Mouse (Mus musculus): Measurements from ENCODE around the gene Hsf5.

Hsf5 gene

DNA sequence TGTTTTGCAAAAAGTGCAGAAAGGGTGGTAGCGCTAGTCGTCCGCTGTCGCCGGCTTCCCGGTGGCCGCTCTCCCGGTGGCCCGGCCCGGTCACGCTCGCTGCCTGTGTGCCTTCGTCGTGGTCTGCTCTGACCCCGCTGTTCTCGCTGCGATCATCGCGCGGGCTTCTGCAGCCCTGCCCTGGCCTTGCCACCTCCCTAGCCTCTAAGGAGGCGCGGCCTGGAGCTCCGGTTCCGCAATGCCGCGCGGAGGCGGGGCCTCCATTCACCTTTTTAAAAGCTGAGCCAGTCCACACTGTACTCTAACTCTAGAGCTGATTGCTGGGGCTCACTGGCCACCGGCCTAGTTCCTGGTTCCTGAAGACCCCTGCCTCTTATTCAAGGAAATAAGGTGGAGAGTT, 22.2 kb downstream of the Hsf5 start:
- DNase-seq (ENCODE audit: low read depth, low spot score): peak; percentile 29

- no peak for DNase-seq (ENCODE audit: low read depth, low spot score)
These were observed 25.9 kb downstream of the Hsf5 start for GRCm38 (mm10) chr11:87642865-87643264.

DNA sequence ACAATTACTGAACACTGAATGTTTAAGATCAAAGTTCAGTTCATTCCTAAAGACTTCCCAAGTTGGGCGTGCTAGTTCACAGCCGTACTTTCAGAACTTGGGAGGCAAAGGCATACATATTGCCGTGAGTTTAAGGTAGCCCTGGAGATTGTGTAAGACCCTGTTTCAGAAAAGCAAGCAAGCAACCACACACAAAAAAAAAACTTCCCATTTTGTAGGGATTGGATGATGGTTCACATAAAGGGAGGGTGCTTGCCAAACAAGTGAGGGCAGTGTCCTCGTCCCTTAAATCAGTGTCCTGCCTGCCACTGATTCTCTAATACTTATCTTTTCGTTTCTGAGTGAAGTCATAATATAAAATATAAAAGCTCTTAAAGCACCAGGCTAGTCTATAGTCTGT, 37.7 kb downstream of the Hsf5 start:
- DNase-seq (ENCODE audit: low read depth, low spot score): no peak

DNA sequence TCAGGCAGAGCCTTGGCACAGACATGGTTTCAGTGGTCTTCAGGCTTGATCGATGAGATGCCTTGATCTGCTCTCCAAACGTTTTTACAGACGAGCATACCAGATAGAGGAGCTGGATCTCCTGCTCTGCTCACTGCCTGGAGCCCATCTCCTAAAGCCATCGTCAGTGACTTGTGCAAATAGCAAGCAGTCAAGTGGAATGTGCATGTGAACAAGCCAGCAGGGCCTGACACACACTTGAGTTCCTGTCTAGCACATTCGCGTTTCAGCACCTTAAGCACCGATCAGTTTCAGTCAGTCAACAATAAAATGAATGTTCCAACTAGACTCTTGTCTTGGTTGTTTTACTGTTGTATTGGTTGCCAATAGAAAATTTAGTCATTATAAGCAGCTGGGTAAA, 42.3 kb downstream of the Hsf5 start:
- no peak for DNase-seq (ENCODE audit: low read depth, low spot score)

GRCm38 (mm10) chr11:87662407-87662806, 45.4 kb downstream of the Hsf5 start, which contains the start of gene Rnf43:
Gene Rnf43 (plus strand): TSS chr11:87662722.
- DNase-seq (ENCODE audit: low read depth, low spot score): peak; percentile 69

DNA sequence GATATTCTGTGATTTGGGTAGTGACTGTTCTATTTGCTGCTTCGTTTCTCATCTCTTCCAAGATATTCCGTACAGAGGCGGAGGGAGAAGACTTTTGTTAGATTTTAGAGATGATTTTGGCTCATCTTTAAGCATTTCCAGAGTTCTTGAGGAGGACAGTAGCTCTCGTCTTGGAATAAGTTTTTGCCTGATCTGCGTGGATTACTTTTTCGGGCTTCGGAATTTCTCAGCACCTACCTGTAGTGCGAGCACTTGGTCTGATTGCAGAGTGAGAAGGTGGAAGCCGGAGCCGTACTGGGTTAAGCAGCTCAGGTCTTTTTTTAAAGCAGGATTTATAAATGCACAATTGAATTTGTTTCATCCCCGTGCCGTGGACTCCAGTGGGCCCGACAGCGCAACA, 45.9 kb downstream of the Hsf5 start:
- DNase-seq (ENCODE audit: low read depth, low spot score): no peak

DNA sequence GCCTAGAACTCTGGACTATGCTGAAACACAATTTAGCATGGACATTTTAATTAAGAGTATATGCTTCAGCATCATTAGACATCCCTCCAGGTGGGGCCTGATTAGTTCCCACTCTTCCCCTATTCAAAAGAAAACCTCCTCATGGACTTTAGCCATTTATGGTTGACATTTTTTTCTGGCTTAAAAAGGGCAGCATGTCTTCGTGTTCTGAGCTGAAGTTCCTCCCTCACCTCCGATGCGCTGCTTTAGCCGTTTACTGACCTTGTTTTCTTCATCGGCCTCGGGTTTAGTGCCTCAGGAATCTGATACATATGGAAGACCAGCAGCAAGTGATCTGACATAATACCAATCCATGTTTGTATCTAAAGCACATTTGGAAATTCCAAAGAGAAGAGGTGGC, 47.0 kb downstream of the Hsf5 start:
- no peak for DNase-seq (ENCODE audit: low read depth, low spot score)

- no peak for DNase-seq (ENCODE audit: low read depth, low spot score)
These were observed 47.6 kb downstream of the Hsf5 start for GRCm38 (mm10) chr11:87664521-87664920.

DNA sequence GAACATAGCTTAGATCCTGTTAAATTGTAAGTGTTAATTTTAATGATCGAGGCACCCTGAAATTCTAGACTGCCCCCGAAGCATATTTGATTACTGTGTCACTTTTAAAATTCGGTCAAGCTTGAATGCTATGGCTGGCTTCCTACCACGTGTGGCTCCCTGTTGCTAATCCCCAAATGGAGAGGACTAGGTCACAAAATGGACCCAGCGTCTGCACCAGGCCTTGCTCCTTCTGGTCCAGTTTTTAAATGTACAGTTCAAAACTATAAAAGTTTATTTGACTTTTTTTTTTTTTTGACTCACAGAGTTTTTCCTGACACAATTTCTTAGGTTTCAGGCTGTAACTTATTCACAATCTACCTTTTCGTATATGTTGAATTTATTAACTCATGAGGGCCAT, 48.3 kb downstream of the Hsf5 start:
- DNase-seq (ENCODE audit: low read depth, low spot score): no peak

DNA sequence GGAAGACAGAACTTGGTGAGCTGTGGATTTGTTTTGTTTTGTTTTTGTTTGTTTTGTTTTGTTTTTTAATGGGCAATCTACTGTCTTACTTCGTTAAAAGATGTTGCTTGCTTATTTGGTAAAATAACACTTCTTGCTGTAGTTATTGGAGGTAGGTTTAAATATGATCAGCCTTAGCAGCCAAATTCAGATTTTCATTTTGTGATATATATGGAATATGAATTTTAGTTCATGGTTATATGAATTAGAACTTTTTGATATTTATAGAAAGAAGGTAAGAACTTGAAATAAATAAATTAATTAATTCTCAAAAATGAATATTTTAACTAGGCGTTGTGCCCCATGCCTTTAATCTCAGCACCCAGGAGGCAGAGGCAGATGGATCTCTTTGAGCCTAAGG, 48.7 kb downstream of the Hsf5 start:
- DNase-seq (ENCODE audit: low read depth, low spot score): no peak

GRCm38 (mm10) chr11:87666256-87667035, 49.5 kb downstream of the Hsf5 start:
- no peak for DNase-seq (ENCODE audit: low read depth, low spot score)

DNA sequence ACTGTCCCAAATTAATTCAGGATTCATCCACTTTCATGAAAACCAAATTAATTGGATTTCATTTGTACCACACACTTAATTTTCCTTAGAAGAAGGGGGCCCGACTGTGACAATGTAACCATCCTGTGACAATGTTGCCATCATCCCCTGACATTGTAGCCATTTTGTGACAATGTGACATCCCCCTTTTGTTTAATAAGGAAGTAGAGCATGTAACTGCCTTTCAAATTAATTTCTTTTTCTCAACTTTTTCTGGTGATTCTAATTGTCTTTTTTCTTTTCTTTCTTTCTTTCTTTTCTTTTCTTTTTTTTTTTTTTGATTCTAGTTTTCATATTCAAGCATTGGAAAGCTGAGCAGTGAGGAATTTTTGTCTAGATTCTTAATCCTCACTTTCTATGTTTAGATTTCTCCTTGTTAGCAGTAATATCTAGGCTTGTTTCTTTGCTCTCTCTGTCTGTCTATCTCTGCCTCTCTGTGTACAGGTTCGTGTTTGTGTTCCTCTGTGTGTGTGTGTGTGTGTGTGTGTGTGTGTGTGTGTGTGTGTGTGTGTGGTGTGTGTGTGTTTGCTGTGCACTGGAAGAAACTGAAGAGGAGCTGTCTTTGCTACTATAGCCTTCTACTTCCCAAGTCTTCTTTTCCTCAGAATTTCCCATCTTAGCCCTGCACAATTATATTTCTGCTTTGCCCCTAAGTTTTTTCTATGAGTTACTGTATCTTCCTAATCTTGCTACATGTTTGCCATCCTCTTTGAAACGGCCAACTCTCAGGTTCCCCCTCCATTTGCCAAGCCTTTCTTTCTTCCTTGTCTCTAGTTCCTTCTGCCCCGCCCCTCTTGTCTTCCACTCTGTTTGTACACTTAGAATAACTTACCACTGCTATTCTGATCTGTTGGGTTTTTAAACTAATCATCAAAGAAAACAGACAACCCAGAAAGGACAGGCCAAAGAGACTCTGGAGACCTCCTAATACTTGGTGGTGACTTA, 50.4 kb downstream of the Hsf5 start:
- DNase-seq (ENCODE audit: low read depth, low spot score): no peak

DNA sequence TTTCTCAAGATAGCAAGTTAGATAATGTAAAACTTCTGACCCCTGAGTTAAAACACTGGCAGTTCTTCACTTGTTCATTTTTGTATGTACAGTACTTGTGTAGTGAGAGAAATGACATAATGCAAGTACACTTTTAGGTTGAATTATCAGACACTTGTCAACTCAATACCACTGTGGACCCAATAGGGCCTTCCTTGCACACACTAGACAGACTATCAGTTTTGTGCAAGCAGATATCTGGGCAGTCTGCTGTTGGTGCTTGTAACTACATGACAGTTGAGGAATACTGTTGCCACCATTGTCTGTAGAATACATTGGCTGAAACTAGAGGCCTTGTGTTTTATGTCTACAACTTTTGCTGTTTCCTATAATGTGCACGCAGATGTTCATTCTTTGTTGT, 56.3 kb downstream of the Hsf5 start:
- DNase-seq (ENCODE audit: low read depth, low spot score): no peak

DNA sequence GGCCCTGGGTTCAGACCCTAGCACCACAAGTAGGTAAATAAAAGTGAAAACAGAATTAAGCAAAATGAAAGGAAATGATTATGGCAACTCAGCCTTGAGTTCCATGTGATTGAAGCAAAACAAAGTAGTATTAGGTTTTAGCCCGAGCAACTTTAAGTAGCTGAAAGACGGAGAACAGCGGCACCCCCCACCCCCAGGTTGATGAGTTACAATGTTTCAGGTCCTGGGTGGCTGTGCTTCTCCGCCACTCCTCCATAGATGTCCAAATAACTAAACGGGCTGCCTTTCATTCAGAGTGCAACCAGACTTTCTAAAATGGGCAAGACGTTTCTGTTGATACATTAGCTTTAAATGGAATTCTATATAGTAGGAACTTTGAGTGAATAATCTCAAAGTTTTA, 58.6 kb downstream of the Hsf5 start:
- no peak for DNase-seq (ENCODE audit: low read depth, low spot score)

GRCm38 (mm10) chr11:87677756-87678155, 60.8 kb downstream of the Hsf5 start:
- no peak for DNase-seq (ENCODE audit: low read depth, low spot score)

DNA sequence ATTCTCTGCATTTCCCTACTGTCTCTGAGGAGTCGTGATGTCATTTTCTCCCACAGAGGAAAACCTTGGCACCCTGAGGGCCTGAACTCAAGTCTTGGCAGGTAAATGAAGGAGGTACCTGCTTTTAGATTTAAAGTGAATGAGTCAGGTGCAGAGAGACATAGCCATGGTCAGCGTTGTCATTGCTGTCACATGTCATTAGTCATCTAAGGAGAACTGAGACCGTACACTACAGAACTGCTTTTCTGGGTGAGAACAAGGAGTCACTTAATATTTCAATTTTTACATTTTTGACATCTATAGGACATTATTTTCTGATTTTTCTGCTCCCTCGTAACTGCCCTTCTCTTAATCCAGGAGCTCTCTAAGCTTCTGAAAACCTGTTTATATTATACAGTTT, 61.6 kb downstream of the Hsf5 start:
- no peak for DNase-seq (ENCODE audit: low read depth, low spot score)

DNA sequence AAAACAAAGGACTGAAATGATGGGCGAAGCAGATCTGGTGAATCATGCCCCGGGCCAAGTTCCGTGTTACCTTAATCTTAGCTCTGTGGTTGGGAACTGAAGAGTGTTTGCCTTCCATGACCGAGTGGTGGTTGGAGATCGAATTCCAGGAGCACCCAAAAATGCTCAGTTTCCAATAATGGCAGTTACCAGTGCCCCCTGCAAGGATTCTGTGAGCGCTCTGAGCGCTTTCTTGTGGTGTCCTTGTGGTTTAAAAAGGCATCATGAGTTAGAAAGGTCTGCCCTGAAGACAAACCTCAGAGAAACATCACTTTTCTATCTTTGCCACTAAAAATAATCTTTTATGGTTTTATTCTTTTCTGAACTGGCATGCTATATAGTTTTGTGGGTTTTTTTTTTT, 62.0 kb downstream of the Hsf5 start:
- DNase-seq (ENCODE audit: low read depth, low spot score): no peak

DNA sequence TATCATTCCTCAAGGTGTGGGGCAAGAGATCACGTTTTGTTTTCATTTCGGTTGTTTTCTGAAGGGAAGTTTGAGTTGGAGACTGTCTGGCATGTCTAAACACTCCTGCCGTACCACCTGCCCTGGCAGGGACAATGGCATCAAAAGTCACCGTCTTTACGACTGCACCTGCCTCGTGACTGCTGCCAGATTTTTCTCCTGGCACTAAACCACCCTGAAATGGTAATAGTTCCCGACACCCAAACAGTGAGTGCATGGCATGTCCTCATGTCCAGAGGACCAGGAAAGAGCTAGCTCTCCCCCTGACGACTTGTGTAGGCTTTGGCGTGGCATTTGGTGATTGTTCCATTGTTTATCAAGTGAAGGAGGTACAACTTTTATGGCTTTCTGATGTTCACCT, 63.8 kb downstream of the Hsf5 start:
- DNase-seq (ENCODE audit: low read depth, low spot score): no peak

DNA sequence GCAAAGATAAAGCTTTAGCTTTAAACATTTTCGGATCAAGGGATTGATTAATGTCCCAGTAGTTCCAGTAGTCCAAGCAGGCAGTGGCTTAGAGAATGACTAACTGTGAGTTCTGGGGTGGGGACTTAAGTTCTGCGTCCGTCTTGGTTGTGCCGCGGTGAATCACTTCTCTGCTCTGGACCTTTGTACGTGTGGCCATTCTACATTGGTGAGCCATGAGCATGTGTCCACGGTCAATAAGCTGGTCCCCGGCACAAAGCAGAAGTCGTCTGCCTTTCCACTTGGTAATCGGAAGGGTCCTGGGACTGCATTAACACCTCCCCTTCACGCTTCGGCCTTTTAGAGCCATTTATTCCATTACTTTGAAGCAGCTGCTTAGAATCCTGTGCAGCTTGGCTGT, 65.1 kb downstream of the Hsf5 start:
- DNase-seq (ENCODE audit: low read depth, low spot score): no peak

DNA sequence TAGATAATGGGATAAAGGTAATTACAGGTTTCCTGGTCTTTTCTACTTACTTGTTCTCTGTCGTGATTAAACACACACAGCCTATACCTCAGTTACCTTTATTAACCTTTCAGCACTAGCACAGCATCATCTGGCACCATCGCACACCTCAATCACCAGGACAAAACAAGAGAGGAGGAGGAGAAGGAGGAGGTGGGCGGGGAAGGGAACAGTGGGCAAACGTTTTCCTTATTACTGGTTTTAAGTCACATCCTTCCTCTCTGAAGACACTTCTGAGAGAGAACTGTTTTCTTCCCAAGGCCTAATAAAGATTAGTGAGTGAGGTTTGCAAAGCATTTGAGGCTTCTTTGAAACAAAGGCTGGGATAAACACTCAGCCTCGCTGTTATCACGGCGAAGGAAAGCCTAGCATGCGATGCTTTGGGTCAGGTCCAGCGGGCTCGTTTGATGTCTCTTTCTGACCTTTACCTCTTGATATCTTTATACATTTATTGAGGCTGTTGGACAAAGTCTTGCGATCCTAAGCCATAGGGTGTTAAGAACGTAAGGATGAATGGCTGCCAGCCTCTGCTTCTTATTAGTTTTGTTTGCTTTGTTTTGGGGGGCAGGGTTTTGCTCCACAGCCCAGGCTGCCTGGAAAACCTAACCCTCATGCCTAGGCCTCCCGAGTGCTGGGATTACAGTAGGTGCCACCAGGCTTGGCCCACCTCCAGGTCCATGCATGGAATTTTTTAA, 66.0 kb downstream of the Hsf5 start:
- no peak for DNase-seq (ENCODE audit: low read depth, low spot score)

GRCm38 (mm10) chr11:87686407-87686806, 69.4 kb downstream of the Hsf5 start:
- no peak for DNase-seq (ENCODE audit: low read depth, low spot score)
